ENCODE assay signal across 15 mouse cellular contexts in genomic region chr5:131821461-131821860, GRCm38 (mm10).
"Had no signal": no experiment of that assay in that cellular context is flagged by ENCODE, and none has a peak within 500 bp of the region (broad histone marks: within the 10 kb centered on the region; RNA-seq: fewer than 3 reads in every experiment).

No protein-coding gene starts in this region.

- H3K27ac ChIP-seq: kidney, embryonic 15.5 days; limb, embryonic 13.5 days; liver, embryonic 14.5 days; midbrain, embryonic 10.5 days; neural tube, embryonic 13.5 days had no signal

- ATAC-seq: midbrain, embryonic 16.5 days had no signal

- H3K36me3 ChIP-seq: kidney, embryonic 15.5 days; midbrain, embryonic 10.5 days; neural tube, embryonic 13.5 days had no signal

- H3K9me3 ChIP-seq: kidney, embryonic 15.5 days; limb, embryonic 13.5 days; midbrain, embryonic 10.5 days; neural tube, embryonic 13.5 days had no signal

- H3K4me3 ChIP-seq: kidney, embryonic 15.5 days; limb, embryonic 13.5 days; midbrain, embryonic 10.5 days; neural tube, embryonic 13.5 days had no signal

- H3K27me3 ChIP-seq: kidney, embryonic 15.5 days had no signal

- DNase-seq: kidney, adult 2 months; kidney, postnatal 14 days; layer of hippocampus, postnatal 36 days; lung, adult 18-20 months; lung, postnatal 36 days; retina, postnatal 1 day; right cerebral cortex, postnatal 4 days; spleen, adult 18-20 months; thymus, postnatal 4 days had no signal
